Mouse (Mus musculus): Measurements from ENCODE around the gene Ssh1.
A peak's percentile ranks its signal among the peaks of the same experiment; 100 is the strongest.

Ssh1 gene

GRCm38 (mm10) chr5:113932310-113932709 is 61.4 kb downstream of the Ssh1 start:
- no peak for DNase-seq (ENCODE audit: low read depth, low spot score)

- no peak for DNase-seq (ENCODE audit: low read depth, low spot score)
These were observed 62.8 kb downstream of the Ssh1 start for GRCm38 (mm10) chr5:113930648-113931609.

GRCm38 (mm10) chr5:113929950-113930647 is 63.6 kb downstream of the Ssh1 start:
- no peak for DNase-seq (ENCODE audit: low read depth, low spot score)

GRCm38 (mm10) chr5:113929526-113929925 is 64.2 kb downstream of the Ssh1 start:
- no peak for DNase-seq (ENCODE audit: low read depth, low spot score)

GRCm38 (mm10) chr5:113924608-113925007 is 69.1 kb downstream of the Ssh1 start:
- no peak for DNase-seq (ENCODE audit: low read depth, low spot score)

- no peak for DNase-seq (ENCODE audit: low read depth, low spot score)
These were observed 72.2 kb downstream of the Ssh1 start for GRCm38 (mm10) chr5:113921310-113922166.

GRCm38 (mm10) chr5:113919060-113919459 is 74.6 kb downstream of the Ssh1 start:
- no peak for DNase-seq (ENCODE audit: low read depth, low spot score)

GRCm38 (mm10) chr5:113918654-113919053 is 75.0 kb downstream of the Ssh1 start:
- no peak for DNase-seq (ENCODE audit: low read depth, low spot score)

- DNase-seq (ENCODE audit: low read depth, low spot score), result no peak
These were observed 83.0 kb downstream of the Ssh1 start for GRCm38 (mm10) chr5:113910705-113911104.

- no peak for DNase-seq (ENCODE audit: low read depth, low spot score)
These were observed 83.5 kb downstream of the Ssh1 start for GRCm38 (mm10) chr5:113910065-113910701.

GRCm38 (mm10) chr5:113908592-113909441 is 84.9 kb downstream of the Ssh1 start, which contains the start of gene Coro1c:
Gene Coro1c (minus strand): TSS chr5:113908758.
- DNase-seq (ENCODE audit: low read depth, low spot score), result peak; percentile 80

GRCm38 (mm10) chr5:113907786-113908567 is 85.7 kb downstream of the Ssh1 start:
- DNase-seq (ENCODE audit: low read depth, low spot score), result peak; percentile 67

- no peak for DNase-seq (ENCODE audit: low read depth, low spot score)
These were observed 86.5 kb downstream of the Ssh1 start for GRCm38 (mm10) chr5:113906958-113907735.

GRCm38 (mm10) chr5:113904987-113905386 is 88.7 kb downstream of the Ssh1 start:
- DNase-seq (ENCODE audit: low read depth, low spot score), result no peak

- DNase-seq (ENCODE audit: low read depth, low spot score), result no peak
These were observed 90.7 kb downstream of the Ssh1 start for GRCm38 (mm10) chr5:113902983-113903382.

- no peak for DNase-seq (ENCODE audit: low read depth, low spot score)
These were observed 91.7 kb downstream of the Ssh1 start for GRCm38 (mm10) chr5:113902017-113902416.

GRCm38 (mm10) chr5:113901074-113901571 is 92.6 kb downstream of the Ssh1 start:
- DNase-seq (ENCODE audit: low read depth, low spot score), result no peak

GRCm38 (mm10) chr5:113899543-113899942 is 94.2 kb downstream of the Ssh1 start:
- no peak for DNase-seq (ENCODE audit: low read depth, low spot score)
